Mouse (Mus musculus) adrenal gland, adult (tissue): ENCODE measurements around the gene Gm19965.

Experiments
- DNase-seq, 2 experiments: peaks; one replicate each; pipeline ENCODE4 v3.0.0; 2022 to 2023; ENCODE audit warnings: low spot score in 1 of 2; ENCODE audit not compliant: inconsistent age in 2 of 2

Gm19965 gene

DNA sequence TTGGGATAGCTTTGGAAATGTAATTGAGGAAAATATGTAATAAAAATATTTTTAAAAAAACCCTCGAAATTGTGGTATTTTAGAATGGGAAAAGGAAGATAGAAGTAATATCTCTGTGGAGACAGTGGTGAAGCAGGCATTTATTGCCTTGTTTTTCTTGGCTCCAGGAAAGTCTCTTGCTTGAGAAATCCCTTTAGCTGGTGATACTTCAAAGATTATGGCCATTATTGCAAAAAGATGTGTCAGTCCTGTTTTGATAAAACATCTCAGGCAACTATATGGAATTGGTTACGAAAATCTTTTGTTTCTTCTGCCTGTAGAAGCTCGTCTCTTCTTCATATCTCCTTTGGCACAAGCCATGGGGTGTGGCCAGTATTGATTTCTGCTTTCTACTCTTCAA lies at the start of gene Gm19965:
Gm19965 (plus strand) TSS at position 301 of the 400 bp plus-strand sequence.
- DNase-seq: no peak

DNA sequence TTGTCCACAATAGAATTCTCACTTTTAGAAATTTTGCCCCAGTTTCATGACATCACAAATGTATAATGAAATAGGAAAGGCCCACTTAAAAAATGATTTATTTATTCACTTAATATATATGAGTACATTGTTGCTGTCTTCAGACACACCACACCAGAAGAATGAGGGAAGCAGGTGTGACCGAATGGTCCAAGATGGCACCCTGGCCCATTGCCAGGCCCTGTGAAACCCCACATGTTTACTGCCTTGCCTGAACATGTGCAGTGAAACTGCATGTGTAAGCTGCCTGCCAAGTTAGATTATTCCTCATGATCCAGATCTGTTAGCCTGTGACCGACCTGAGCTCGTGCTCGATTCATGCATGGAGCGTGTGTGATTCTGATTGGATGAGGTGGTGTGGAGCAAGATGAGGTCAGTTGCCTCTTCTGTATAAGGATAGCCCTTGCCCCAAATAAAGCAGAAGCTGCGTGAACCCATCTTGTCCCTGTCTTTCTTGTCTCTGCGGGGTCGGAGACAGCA lies 20.3 kb upstream of the Gm19965 start:
- DNase-seq: no peak
